Mouse (Mus musculus) layer of hippocampus, adult 2 months (tissue): ENCODE data around the gene Zfp36l2. TPM values are rescaled to one million over a fixed set of nuclear protein-coding genes. Genes with fewer than 3 reads are reported as not detected.

Source experiments
- DNase-seq, 2 experiments: peaks; one replicate each; pipeline ENCODE4 v3.0.0; 2022; ENCODE audit warnings: low spot score in 2 of 2
- H3K27ac ChIP-seq: fragments of 200-600 bp; 2 replicates; pipeline ENCODE4 v1.8.1; 2022
- H3K4me3 ChIP-seq: fragments of 200-600 bp; 2 replicates; pipeline ENCODE4 v1.8.1; 2022; ENCODE audit warnings: mild to moderate bottlenecking
- CTCF ChIP-seq: fragments of 200-600 bp; conservative IDR thresholded peaks from 2 replicates; pipeline ENCODE4 v1.8.1; 2022; ENCODE audit warnings: antibody characterized with exemption, mild to moderate bottlenecking, moderate library complexity
- total RNA-seq, 2 experiments: library from RNA; stranded (reverse); gene quantifications; 2 replicates each; pipeline ENCODE4 v1.2.3; 2021

Gene Zfp36l2
- total RNA-seq, 2 experiments from 2014 or later, result 24.7 to 26.1 TPM

GRCm38 (mm10) chr17:84180715-84181501 lies 6.8 kb downstream of the Zfp36l2 start:
- DNase-seq, result no peak
- no peak for TF ChIP-seq CTCF
- no peak overlapping the region for H3K4me3 ChIP-seq
- peak overlapping the region; percentile 81 for H3K27ac ChIP-seq

GRCm38 (mm10) chr17:84179973-84180365 lies 7.8 kb downstream of the Zfp36l2 start:
- no peak for TF ChIP-seq CTCF
- H3K4me3 ChIP-seq, result no peak overlapping the region
- DNase-seq, result no peak
- peak overlapping the region; percentile 43 for H3K27ac ChIP-seq

DNA sequence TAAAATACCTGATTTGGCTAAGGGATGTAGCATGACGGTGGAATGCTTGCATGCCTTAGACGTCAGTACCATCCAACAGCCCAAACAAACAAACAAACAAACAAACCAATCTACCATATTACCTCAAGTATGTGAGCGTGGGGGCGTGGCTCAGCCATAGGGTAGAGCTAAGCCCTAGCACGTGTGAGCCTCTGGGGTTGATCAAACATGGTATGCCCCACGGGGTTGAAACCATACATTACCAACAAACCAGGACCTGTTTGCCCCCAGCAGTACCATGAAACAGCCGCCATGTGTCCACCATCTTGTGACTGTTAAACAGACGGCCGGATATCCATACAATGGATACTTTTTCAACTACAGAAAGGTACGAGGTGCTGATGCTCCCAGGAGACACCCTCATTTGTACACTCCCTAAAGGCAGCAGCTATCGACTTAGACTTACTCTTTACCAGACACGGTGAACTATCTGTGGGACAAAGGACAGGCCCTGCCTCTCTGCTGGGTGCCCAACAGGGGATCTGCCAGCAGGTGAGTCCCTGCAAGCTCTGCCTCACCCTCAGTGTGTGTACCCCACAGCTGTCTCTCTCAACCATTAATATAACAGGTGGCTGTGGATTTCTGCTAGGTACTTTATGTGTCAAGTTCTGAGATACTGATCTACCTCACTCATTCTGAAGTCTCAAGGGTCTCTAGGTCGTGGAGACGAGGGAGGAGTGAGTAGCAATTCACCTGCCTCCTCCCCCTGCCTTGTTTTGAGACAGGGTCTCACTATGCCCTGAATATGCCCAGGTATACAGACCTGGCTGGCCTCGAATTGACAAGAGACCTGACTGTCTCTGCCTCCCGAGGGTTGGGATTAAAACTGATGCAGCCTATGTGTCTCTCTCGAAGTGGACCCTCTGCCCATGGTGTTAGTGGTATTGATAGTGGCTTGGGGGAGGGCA lies 8.4 kb downstream of the Zfp36l2 start:
- TF ChIP-seq CTCF, result no peak
- 0 out of 2 replicates have a peak overlapping the region, but pooled peaks have one; percentile 43 for H3K27ac ChIP-seq
- H3K4me3 ChIP-seq, result no peak overlapping the region
- DNase-seq, result no peak

- Histone ChIP-seq H3K27ac (no peak overlapping the region), H3K4me3 (no peak overlapping the region)
- DNase-seq, result no peak
- no peak for TF ChIP-seq CTCF
Observed at GRCm38 (mm10) chr17:84177481-84177880, 10.3 kb downstream of the Zfp36l2 start.

DNA sequence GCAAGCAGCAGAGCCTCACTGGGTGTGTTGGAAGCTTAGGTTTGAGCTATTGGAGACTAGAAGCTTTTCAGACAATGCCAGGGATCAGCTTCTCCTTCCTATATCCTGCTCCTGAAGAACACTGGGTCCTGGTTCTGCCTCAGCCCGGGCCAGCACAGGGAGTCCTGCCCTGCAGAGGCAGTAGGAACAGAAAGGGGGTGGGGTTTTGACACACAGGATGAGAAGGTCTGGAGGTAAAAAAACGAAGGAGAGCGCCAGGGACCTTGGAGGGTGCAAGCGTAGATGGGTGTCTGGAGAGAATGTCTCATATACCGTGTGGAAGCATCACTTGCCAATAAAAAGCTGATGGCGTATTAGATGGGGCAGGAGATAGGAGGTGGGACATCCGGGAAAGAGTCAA lies 11.3 kb downstream of the Zfp36l2 start:
- no peak for TF ChIP-seq CTCF
- Histone ChIP-seq H3K4me3 (no peak overlapping the region), H3K27ac (no peak overlapping the region)
- DNase-seq, result no peak

DNA sequence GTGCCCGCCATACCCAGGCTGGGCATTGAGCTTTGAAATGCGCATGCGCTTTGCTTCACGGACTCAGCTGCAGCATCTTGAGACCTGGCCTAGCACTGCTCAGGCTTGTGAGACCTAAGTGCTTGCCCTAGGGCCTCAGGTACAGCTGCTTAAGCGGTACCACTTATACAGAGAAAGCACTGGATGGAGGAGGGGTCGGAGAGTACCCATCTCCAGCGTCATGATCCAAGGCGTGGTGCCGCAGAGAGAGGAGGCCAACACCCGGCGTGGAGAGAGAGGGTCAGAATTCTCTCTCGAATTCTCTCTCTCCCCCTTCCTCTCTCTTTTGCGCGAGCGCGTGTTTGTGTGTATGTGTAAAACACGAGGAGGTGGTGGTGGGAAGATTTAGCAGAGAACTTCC lies 12.6 kb downstream of the Zfp36l2 start:
- TF ChIP-seq CTCF, result no peak
- Histone ChIP-seq H3K4me3 (no peak overlapping the region), H3K27ac (no peak overlapping the region)
- no peak for DNase-seq

GRCm38 (mm10) chr17:84167377-84167776 lies 20.4 kb downstream of the Zfp36l2 start:
- Histone ChIP-seq H3K27ac (no peak overlapping the region), H3K4me3 (no peak overlapping the region)
- no peak for TF ChIP-seq CTCF
- DNase-seq, result no peak

- no peak for TF ChIP-seq CTCF
- H3K27ac ChIP-seq, result no peak overlapping the region
- DNase-seq, result no peak
- H3K4me3 ChIP-seq, result no peak overlapping the region
Observed at GRCm38 (mm10) chr17:84166135-84166860, 21.4 kb downstream of the Zfp36l2 start.

DNA sequence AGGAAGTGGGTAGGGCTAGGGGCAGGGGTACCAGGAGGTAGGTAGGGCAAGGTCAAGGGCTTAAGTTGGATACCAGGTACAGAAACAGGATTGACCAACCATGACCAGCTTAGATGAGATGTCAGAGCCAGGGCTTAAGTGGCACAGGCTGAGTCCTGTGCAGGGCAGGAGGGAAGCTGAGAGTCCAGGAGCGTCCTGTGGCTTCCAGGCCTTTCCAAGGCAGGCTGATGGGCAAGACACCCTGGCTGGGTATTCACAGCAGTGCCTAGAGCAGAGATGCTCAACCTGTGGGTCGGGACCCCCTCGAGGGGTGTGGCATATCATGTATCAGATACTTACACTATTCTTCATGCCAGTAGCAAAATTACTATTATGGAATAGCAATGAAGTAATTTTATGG lies 22.0 kb downstream of the Zfp36l2 start:
- Histone ChIP-seq H3K4me3 (no peak overlapping the region), H3K27ac (no peak overlapping the region)
- no peak for DNase-seq
- no peak for TF ChIP-seq CTCF

GRCm38 (mm10) chr17:84164146-84164545 lies 23.6 kb downstream of the Zfp36l2 start:
- Histone ChIP-seq H3K27ac (no peak overlapping the region), H3K4me3 (no peak overlapping the region)
- no peak for DNase-seq
- no peak for TF ChIP-seq CTCF

DNA sequence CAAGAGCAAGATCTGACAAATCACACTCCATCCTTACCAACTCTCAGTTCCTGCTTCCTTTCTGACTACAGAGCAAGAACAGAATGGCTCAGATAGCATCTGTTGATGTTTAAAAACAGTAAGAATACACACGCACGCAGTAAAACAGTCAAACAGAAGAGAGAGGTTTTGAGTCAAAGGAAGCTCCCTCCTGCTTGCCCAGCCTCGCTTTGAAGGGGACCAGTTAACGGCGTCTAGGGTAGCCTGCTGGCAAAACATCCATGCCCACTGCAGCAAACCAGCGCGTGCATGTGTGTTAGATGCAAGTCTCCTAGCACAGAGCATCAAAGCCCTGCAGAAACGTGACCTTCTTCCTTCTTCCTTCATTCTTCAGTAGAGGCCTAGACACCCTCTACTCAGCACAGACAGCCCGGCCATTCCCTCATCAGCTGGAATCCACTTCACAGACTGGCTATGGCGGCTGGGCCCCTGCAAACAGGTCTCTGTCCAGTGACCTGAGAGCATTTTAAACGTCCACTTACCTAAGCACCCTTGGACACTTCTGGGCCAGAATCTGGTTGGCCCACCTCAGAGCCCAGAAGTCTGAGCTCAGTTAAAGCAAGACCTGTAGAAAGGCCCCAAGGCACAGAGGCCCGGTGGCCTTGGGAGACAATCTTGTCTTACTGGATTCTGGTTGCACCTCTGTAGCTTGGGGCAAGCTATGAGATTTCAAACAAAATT lies 24.5 kb downstream of the Zfp36l2 start:
- Histone ChIP-seq H3K27ac (no peak overlapping the region), H3K4me3 (no peak overlapping the region)
- no peak for TF ChIP-seq CTCF
- no peak for DNase-seq

- DNase-seq, result no peak
- H3K27ac ChIP-seq, result no peak overlapping the region
- H3K4me3 ChIP-seq, result no peak overlapping the region
- no peak for TF ChIP-seq CTCF
Observed at GRCm38 (mm10) chr17:84162211-84162760, 25.5 kb downstream of the Zfp36l2 start.
